Mouse (Mus musculus): ENCODE measurements around the gene 1520401A03Rik. TPM values are rescaled to one million over a fixed set of nuclear protein-coding genes. Genes with fewer than 3 reads are reported as not detected.

1520401A03Rik gene
- polyA plus RNA-seq, 1 experiment: 0.21 TPM

- Histone ChIP-seq H3K4me3 (ENCODE audit: insufficient read depth, low read length) (peak overlapping the region; percentile 66; the same call in 1 of the 2 replicates), H3K27ac (ENCODE audit: insufficient read depth, low read length) (peak overlapping the region; percentile 51; the same call in 1 of the 2 replicates), H3K4me1 (ENCODE audit: control insufficient read depth, insufficient read depth, low read length) (peaks cover 2% of the 10 kb centered on the region)
- TF ChIP-seq CTCF (IDR thresholded peaks at IDR 0.05; ENCODE audit: extremely low read depth, insufficient read depth, low read length) (no peak), POLR2A (IDR thresholded peaks at IDR 0.05; ENCODE audit: extremely low read depth, insufficient read depth, low read length) (no peak)
These were observed 47.5 kb downstream of the 1520401A03Rik start for GRCm38 (mm10) chr17:23675127-23675526.

GRCm38 (mm10) chr17:23674271-23674952, 48.2 kb downstream of the 1520401A03Rik start:
- TF ChIP-seq POLR2A (IDR thresholded peaks at IDR 0.05; ENCODE audit: extremely low read depth, insufficient read depth, low read length) (no peak), CTCF (IDR thresholded peaks at IDR 0.05; ENCODE audit: extremely low read depth, insufficient read depth, low read length) (no peak)
- H3K27ac ChIP-seq (ENCODE audit: insufficient read depth, low read length): peak overlapping the region; percentile 51

GRCm38 (mm10) chr17:23673424-23674073, 49.0 kb downstream of the 1520401A03Rik start, which contains the start of the genes Hcfc1r1 and Thoc6:
TSS of gene Hcfc1r1 (plus strand) at chr17:23673596.
TSS of gene Thoc6 (minus strand) at chr17:23673882.
- TF ChIP-seq POLR2A (IDR thresholded peaks at IDR 0.05; ENCODE audit: extremely low read depth, insufficient read depth, low read length) (peak; percentile 83), CTCF (IDR thresholded peaks at IDR 0.05; ENCODE audit: extremely low read depth, insufficient read depth, low read length) (no peak)
- H3K27ac ChIP-seq (ENCODE audit: insufficient read depth, low read length): peak within 1 kb of the TSS; percentile 79
- H3K4me3 ChIP-seq (ENCODE audit: insufficient read depth, low read length): peak within 1 kb of the TSS; percentile 66
- peaks cover 2% of the 10 kb centered on the region for H3K4me1 ChIP-seq (ENCODE audit: control insufficient read depth, insufficient read depth, low read length)

More at GRCm38 (mm10) chr17:23674271-23674952, 48.2 kb downstream of the 1520401A03Rik start:
- Histone ChIP-seq H3K4me3 (ENCODE audit: insufficient read depth, low read length) (peak overlapping the region; percentile 66), H3K4me1 (ENCODE audit: control insufficient read depth, insufficient read depth, low read length) (peaks cover 2% of the 10 kb centered on the region)

GRCm38 (mm10) chr17:23672761-23673160, 49.8 kb downstream of the 1520401A03Rik start:
- no peak for TF ChIP-seq POLR2A (IDR thresholded peaks at IDR 0.05; ENCODE audit: extremely low read depth, insufficient read depth, low read length)
- no peak for TF ChIP-seq CTCF (IDR thresholded peaks at IDR 0.05; ENCODE audit: extremely low read depth, insufficient read depth, low read length)

GRCm38 (mm10) chr17:23671519-23671918, 51.1 kb downstream of the 1520401A03Rik start:
- Histone ChIP-seq H3K4me3 (ENCODE audit: insufficient read depth, low read length) (no peak overlapping the region), H3K4me1 (ENCODE audit: control insufficient read depth, insufficient read depth, low read length) (peaks cover 2% of the 10 kb centered on the region; the same call in 1 of the 2 replicates), H3K27ac (ENCODE audit: insufficient read depth, low read length) (no peak overlapping the region)
- TF ChIP-seq CTCF (IDR thresholded peaks at IDR 0.05; ENCODE audit: extremely low read depth, insufficient read depth, low read length) (no peak), POLR2A (IDR thresholded peaks at IDR 0.05; ENCODE audit: extremely low read depth, insufficient read depth, low read length) (no peak)

More at GRCm38 (mm10) chr17:23672761-23673160, 49.8 kb downstream of the 1520401A03Rik start:
- no peak overlapping the region for H3K27ac ChIP-seq (ENCODE audit: insufficient read depth, low read length)
- H3K4me1 ChIP-seq (ENCODE audit: control insufficient read depth, insufficient read depth, low read length): peaks cover 2% of the 10 kb centered on the region
- peak overlapping the region; percentile 66; the same call in 1 of the 2 replicates for H3K4me3 ChIP-seq (ENCODE audit: insufficient read depth, low read length)

GRCm38 (mm10) chr17:23670516-23671074, 52.0 kb downstream of the 1520401A03Rik start:
- TF ChIP-seq CTCF (IDR thresholded peaks at IDR 0.05; ENCODE audit: extremely low read depth, insufficient read depth, low read length) (no peak), POLR2A (IDR thresholded peaks at IDR 0.05; ENCODE audit: extremely low read depth, insufficient read depth, low read length) (no peak)
- peaks cover 2% of the 10 kb centered on the region; the same call in 1 of the 2 replicates for H3K4me1 ChIP-seq (ENCODE audit: control insufficient read depth, insufficient read depth, low read length)

GRCm38 (mm10) chr17:23665511-23665910, 57.1 kb downstream of the 1520401A03Rik start:
- Histone ChIP-seq H3K27ac (ENCODE audit: insufficient read depth, low read length) (no peak overlapping the region), H3K4me1 (ENCODE audit: control insufficient read depth, insufficient read depth, low read length) (no peaks in the 10 kb centered on the region), H3K4me3 (ENCODE audit: insufficient read depth, low read length) (no peak overlapping the region)
- TF ChIP-seq CTCF (IDR thresholded peaks at IDR 0.05; ENCODE audit: extremely low read depth, insufficient read depth, low read length): no peak
- no peak for TF ChIP-seq POLR2A (IDR thresholded peaks at IDR 0.05; ENCODE audit: extremely low read depth, insufficient read depth, low read length)

More at GRCm38 (mm10) chr17:23670516-23671074, 52.0 kb downstream of the 1520401A03Rik start:
- Histone ChIP-seq H3K27ac (ENCODE audit: insufficient read depth, low read length) (no peak overlapping the region), H3K4me3 (ENCODE audit: insufficient read depth, low read length) (no peak overlapping the region)

GRCm38 (mm10) chr17:23664556-23665021, 58.0 kb downstream of the 1520401A03Rik start:
- Histone ChIP-seq H3K4me1 (ENCODE audit: control insufficient read depth, insufficient read depth, low read length) (no peaks in the 10 kb centered on the region), H3K27ac (ENCODE audit: insufficient read depth, low read length) (no peak overlapping the region), H3K4me3 (ENCODE audit: insufficient read depth, low read length) (no peak overlapping the region)
- TF ChIP-seq CTCF (IDR thresholded peaks at IDR 0.05; ENCODE audit: extremely low read depth, insufficient read depth, low read length) (peak; percentile 67), POLR2A (IDR thresholded peaks at IDR 0.05; ENCODE audit: extremely low read depth, insufficient read depth, low read length) (no peak)

- Histone ChIP-seq H3K4me1 (ENCODE audit: control insufficient read depth, insufficient read depth, low read length) (no peaks in the 10 kb centered on the region), H3K4me3 (ENCODE audit: insufficient read depth, low read length) (no peak overlapping the region), H3K27ac (ENCODE audit: insufficient read depth, low read length) (no peak overlapping the region)
- TF ChIP-seq CTCF (IDR thresholded peaks at IDR 0.05; ENCODE audit: extremely low read depth, insufficient read depth, low read length): 0 out of 2 replicates have a peak, but pooled peaks have one; percentile 17
- no peak for TF ChIP-seq POLR2A (IDR thresholded peaks at IDR 0.05; ENCODE audit: extremely low read depth, insufficient read depth, low read length)
These were observed 61.1 kb downstream of the 1520401A03Rik start for GRCm38 (mm10) chr17:23661526-23661925.

All from cortical plate, adult 2 months (tissue).